Mouse (Mus musculus) forelimb bud, embryonic 11.5 days (tissue): ENCODE data around the gene AI837181.

Experiments
- DNase-seq: peaks from one replicate; pipeline ENCODE4 v3.0.0-alpha.2; 2012; ENCODE audit warnings: low read depth, low spot score

Gene AI837181

DNA sequence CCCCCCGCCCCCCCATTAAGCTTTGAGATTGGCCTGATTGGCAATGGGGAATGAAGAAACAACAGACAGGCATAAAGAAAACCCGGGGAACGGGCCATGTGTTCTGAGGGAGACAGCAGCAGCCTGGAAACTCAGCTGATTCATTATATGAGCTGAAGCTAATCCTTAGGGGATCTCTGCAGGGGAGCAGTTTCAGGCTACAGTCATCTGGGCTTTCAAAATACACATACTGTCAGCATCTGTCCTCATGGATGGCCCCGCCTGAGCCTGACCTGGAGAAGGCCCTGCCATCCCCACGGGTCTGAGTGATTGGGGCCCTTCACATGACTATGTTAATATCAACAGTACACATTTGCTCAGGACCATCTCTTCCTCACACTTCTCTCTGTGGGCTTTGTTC lies 46.9 kb downstream of the AI837181 start:
- DNase-seq = no peak

DNA sequence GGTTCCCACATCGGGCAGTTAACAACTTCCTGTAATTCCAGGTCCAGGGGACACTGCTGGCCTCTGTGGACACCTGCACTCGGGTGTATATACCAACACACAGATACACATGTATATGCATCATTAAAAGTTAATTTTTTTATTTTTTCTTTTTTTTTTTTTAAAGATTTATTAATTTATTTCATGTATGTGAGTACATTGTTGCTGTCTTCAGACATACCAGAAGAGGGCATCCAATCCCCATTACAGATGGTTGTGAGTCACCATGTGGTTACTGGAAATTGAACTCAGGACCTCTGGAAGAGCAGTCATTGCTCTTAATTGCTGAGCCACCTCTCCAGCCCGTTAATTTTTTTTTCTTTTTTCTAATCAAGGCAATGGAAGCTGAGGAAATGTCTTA lies 47.9 kb downstream of the AI837181 start:
- DNase-seq = no peak

- peak; percentile 65 for DNase-seq
Observed at GRCm38 (mm10) chr19:5473720-5474119, 48.8 kb downstream of the AI837181 start, which contains the start of gene Efemp2. Efemp2 (plus strand) TSS chr19:5473954.

GRCm38 (mm10) chr19:5474281-5475068 lies 49.5 kb downstream of the AI837181 start:
- DNase-seq = no peak

DNA sequence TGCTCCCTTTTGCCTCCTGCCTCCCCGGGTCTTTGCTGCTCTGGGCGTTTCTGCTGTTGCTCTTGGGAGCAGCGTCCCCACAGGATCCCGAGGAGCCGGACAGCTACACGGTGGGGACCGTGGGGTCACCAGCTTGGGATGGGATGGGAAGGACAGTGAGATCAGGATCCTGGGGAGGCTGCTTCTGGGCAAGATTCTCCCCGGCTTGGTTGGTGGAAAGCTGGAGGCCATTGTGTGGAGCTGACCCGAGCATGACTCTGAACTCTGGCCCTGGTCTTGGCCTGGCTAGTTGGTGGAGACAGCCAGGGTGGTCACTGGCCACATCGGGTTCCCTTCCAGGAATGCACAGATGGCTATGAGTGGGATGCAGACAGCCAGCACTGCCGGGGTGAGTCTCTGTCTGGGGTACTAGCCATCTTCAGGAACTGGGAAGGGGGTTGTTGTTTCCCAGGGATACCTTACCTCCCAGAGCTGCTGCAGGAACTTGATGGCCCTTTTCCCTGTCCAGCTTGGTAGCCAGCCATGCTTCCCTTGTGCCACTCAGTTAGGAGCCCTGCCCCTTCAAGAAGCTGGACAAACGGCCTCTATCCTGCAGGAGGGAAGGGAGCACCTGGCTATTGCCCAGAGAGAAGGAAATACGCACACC lies 50.2 kb downstream of the AI837181 start:
- no peak for DNase-seq
